Mouse (Mus musculus): ENCODE measurements around the gene Cox4i2. TPM values are rescaled to one million over a fixed set of nuclear protein-coding genes. Genes with fewer than 3 reads are reported as not detected.

Gene Cox4i2
- polyA plus RNA-seq, 1 experiment: 6.9 TPM

DNA sequence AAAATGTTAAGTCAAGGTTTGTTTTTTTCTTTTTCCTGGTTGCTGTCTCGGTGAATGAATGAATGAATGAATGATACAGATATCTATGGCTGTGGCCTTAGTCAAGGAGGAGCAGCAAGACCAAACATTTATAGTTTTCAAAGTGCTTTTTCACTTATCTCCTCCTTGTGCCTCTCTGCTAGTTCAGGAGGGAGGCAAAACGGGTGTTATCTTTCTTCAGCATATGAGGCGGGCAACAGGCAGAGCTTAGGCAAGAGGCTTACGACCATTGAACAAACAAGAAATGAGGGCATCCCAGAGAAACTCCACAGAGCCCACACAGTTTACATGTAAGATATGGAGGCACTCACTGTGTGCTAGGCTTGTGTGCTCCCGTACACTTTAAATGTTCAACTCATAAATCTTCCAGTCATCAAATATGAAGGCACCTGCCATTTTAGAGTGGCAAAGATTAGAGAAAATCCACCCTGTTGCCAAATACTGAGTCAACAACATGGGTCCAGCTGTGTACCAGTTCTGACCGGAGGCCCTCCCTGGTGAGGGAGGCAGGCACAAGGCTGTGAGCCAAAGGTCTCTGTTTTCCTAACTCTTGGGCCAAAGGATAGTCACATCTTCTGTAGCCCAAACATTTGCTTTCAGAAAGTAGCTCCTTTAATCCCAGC, 60.4 kb downstream of the Cox4i2 start:
- H3K4me3 ChIP-seq (ENCODE audit: insufficient read depth, low read length): no peak overlapping the region
- peaks cover 26% of the 10 kb centered on the region for H3K4me1 ChIP-seq (ENCODE audit: control insufficient read depth, insufficient read depth, low read length)
- TF ChIP-seq POLR2A (IDR thresholded peaks at IDR 0.05; ENCODE audit: extremely low read depth, insufficient read depth, low read length): no peak
- TF ChIP-seq CTCF (IDR thresholded peaks at IDR 0.05; ENCODE audit: extremely low read depth, insufficient read depth, low read length): no peak
- no peak overlapping the region for H3K27ac ChIP-seq (ENCODE audit: insufficient read depth, low read length)

Other genes starting within 250 kb of the Cox4i2 start
- gene Defb26, start 242.5 kb upstream of the Cox4i2 start, polyA plus RNA-seq (2012; rRNA removed): not detected in 2 replicates
- gene Defb28, start 235.9 kb upstream of the Cox4i2 start, polyA plus RNA-seq (2012; rRNA removed): not detected in 2 replicates
- not detected in 2 replicates for gene Defb29, start 214.1 kb upstream of the Cox4i2 start, polyA plus RNA-seq (2012; rRNA removed)
- not detected in 2 replicates for gene Gm17416, start 184.8 kb upstream of the Cox4i2 start, polyA plus RNA-seq (2012; rRNA removed)
- gene Defb21, start 181.4 kb upstream of the Cox4i2 start, polyA plus RNA-seq (2012; rRNA removed): not detected in 2 replicates
- not detected in 2 replicates for gene Defb19, start 173.9 kb upstream of the Cox4i2 start, polyA plus RNA-seq (2012; rRNA removed)
- gene Defb45, start 154.8 kb upstream of the Cox4i2 start, polyA plus RNA-seq (2012; rRNA removed): not detected in 2 replicates
- not detected in 2 replicates for gene Defb36, start 149.8 kb upstream of the Cox4i2 start, polyA plus RNA-seq (2012; rRNA removed)
- not detected in 2 replicates for gene Defb25, start 131.1 kb upstream of the Cox4i2 start, polyA plus RNA-seq (2012; rRNA removed)
- gene Rem1, start 127.2 kb upstream of the Cox4i2 start, polyA plus RNA-seq (2012; rRNA removed): 0.78 and 0.90 TPM in 2 replicates
- 65.9 and 68.4 TPM in 2 replicates for gene H13, start 84.7 kb upstream of the Cox4i2 start, polyA plus RNA-seq (2012; rRNA removed)
- gene Mcts2, start 67.1 kb upstream of the Cox4i2 start, polyA plus RNA-seq (2012; rRNA removed): 20.0 and 21.5 TPM in 2 replicates
- gene Id1, start 17.9 kb upstream of the Cox4i2 start, polyA plus RNA-seq (2012; rRNA removed): 74.2 and 81.0 TPM in 2 replicates
- gene Bcl2l1, start 77.6 kb downstream of the Cox4i2 start, polyA plus RNA-seq (2012; rRNA removed): 99.2 and 105 TPM in 2 replicates
- gene Tpx2, start 93.8 kb downstream of the Cox4i2 start, polyA plus RNA-seq (2012; rRNA removed): 1.5 and 1.8 TPM in 2 replicates
- gene Mylk2, start 157.2 kb downstream of the Cox4i2 start, polyA plus RNA-seq (2012; rRNA removed): not detected in 2 replicates
- 1.0 and 1.4 TPM in 2 replicates for gene Foxs1, start 179.0 kb downstream of the Cox4i2 start, polyA plus RNA-seq (2012; rRNA removed)
- 37.7 and 40.7 TPM in 2 replicates for gene Dusp15, start 197.5 kb downstream of the Cox4i2 start, polyA plus RNA-seq (2012; rRNA removed)
- 1.7 and 2.0 TPM in 2 replicates for gene Ttll9, start 208.3 kb downstream of the Cox4i2 start, polyA plus RNA-seq (2012; rRNA removed)